Mouse (Mus musculus): ENCODE data around the gene Creb5.

- TF ChIP-seq CTCF (IDR thresholded peaks at IDR 0.05) (no peak), EP300 (IDR thresholded peaks at IDR 0.05) (no peak)
Observed at GRCm38 (mm10) chr6:53573711-53574065, 286.6 kb downstream of the Creb5 start.

Data from lung, postnatal 0 days (tissue).